Mouse (Mus musculus) c-Kit-positive CD71-positive TER-119-positive erythroid progenitor cells, embryonic 14.5 days (primary cell): ENCODE measurements at regions not wholly inside any gene's neighbourhood (a gene's known extent, or its start where the extent isn't known, plus 50 kb on each side); places are given as distances from the start of the nearest gene placed in this dataset.

Experiments used
- DNase-seq: peaks from one replicate; pipeline ENCODE4 v3.0.0-alpha.2; 2013; ENCODE audit warnings: low spot score

- no peak for DNase-seq
These were observed 635.1 kb upstream of the Adgrl2 start for GRCm38 (mm10) chr3:149625497-149625896.

- DNase-seq: no peak
These were observed 634.7 kb upstream of the Adgrl2 start for GRCm38 (mm10) chr3:149625066-149625465.

DNA sequence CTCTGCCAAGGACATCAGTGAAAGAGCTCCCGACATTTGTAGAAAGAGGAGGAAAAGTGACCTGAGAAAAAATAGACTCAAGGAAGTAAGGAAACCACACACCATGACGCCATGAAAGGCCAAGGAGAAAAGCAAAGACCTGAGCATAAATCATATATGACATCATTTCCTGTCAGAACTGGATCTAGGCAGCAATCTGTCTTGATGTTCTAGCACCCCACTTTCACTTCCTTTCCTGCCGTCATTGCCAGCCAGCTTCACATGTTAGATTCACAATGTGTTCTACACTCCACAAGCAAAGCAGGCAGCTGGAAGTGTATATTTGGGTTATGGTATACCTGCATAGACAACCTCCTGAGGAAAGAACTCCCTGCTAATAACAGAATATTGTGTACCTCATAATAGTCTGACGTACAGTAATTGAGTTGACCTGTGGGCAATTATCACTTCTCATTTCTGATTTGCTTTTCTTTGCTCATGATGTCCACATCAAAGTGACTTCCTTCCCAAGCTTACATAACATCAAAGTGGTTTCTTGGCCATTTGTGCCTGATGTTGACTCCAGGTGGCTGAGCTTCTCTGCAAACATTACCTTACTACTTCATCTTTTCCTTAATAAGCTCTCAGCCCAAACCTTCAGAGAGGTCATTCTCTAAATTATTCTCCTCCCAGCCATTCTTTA, 633.6 kb upstream of the Adgrl2 start:
- DNase-seq: no peak

DNA sequence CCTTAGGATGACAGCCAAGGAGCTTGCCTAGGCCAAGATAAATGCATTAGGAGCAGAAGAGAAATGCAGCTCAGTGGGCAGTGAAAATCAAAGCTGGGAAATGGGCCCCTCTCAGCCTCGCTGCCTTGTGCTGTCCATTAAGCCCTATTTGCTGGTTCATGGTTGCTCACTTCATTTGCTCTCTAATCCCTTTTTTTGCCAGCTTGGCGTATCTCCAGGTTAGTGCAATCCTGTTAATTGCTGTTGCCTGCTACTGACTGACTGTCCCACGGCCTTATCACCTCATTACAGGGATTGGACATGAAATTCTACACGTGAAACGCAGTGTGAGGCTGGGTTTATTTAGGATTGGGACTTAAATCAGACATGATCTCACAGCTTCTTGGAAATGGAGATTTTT, 613.5 kb upstream of the Adgrl2 start:
- DNase-seq: no peak

GRCm38 (mm10) chr3:149601276-149601675, 610.9 kb upstream of the Adgrl2 start:
- DNase-seq: no peak

- no peak for DNase-seq
These were observed 604.1 kb upstream of the Adgrl2 start for GRCm38 (mm10) chr3:149594470-149594869.

- no peak for DNase-seq
These were observed 595.4 kb upstream of the Adgrl2 start for GRCm38 (mm10) chr3:149585769-149586168.

- no peak for DNase-seq
These were observed 590.8 kb upstream of the Adgrl2 start for GRCm38 (mm10) chr3:149581141-149581540.

DNA sequence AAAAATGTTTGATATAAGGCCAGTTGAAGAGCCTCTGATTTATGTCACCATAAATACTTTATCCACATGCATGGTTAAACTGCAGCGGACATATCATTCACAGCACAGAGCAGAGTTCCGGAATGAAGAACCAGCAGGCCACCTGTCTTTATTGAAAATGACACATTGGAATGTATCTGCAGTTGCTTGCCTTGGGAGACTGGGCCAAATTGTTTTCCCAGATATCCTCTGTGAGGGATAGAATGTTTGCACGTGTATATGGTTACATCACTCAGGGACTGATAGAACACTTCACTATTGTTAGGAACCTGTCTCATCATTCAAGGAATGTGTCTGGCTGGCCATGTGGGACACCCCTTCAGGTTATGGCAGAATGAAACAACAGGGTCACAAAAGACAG, 585.3 kb upstream of the Adgrl2 start:
- no peak for DNase-seq

DNA sequence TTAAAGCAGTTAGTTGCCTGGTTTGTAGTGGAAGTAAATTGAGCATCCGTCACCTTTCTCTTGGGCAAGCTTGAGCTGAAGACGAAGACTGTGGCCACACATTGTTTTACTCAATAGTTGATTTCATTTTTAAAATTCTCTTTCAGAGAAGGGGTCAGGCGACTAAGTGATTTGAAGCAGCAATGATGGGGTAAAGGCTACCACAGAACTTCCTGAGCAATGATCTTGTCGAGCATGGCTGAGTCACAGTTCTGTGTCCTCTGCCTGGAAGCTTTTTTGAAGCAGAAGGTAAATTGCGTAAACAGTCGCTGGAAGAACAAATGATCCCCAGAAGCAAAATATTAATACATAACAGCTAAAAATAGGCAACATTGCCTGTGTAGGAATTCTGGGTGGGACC, 576.5 kb upstream of the Adgrl2 start:
- DNase-seq: no peak

- no peak for DNase-seq
These were observed 560.0 kb upstream of the Adgrl2 start for GRCm38 (mm10) chr3:149550231-149550951.

GRCm38 (mm10) chr3:149547045-149547444, 556.7 kb upstream of the Adgrl2 start:
- no peak for DNase-seq

- no peak for DNase-seq
These were observed 555.9 kb upstream of the Adgrl2 start for GRCm38 (mm10) chr3:149546256-149546655.

DNA sequence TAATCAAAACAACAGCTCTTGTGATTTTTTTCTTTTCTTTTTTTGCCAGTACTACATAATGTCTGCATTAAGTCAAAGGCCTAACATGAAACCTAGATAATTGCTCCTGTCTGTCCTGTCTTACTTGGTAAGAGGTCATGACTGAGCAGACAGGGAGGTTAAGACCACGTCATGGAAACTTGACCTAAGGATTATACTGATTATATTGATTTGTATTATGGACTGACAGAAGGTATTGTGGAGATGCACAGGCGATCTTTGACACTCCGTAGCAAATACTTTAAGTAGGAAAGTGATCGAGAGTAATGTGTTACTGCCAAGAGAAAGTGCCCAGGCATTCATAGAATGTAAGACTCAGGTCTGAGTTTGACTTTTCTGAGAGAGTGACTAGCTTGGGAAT, 543.8 kb upstream of the Adgrl2 start:
- DNase-seq: no peak

- DNase-seq: no peak
These were observed 539.8 kb upstream of the Adgrl2 start for GRCm38 (mm10) chr3:149530026-149530607.

- no peak for DNase-seq
These were observed 536.2 kb upstream of the Adgrl2 start for GRCm38 (mm10) chr3:149526509-149526908.

GRCm38 (mm10) chr3:149519575-149519929, 529.2 kb upstream of the Adgrl2 start:
- DNase-seq: no peak

- no peak for DNase-seq
These were observed 528.7 kb upstream of the Adgrl2 start for GRCm38 (mm10) chr3:149518928-149519574.

- no peak for DNase-seq
These were observed 527.2 kb upstream of the Adgrl2 start for GRCm38 (mm10) chr3:149517537-149517936.

GRCm38 (mm10) chr3:149509178-149509577, 518.8 kb upstream of the Adgrl2 start:
- no peak for DNase-seq

- no peak for DNase-seq
These were observed 518.3 kb upstream of the Adgrl2 start for GRCm38 (mm10) chr3:149508671-149509070.

- DNase-seq: no peak
These were observed 515.3 kb upstream of the Adgrl2 start for GRCm38 (mm10) chr3:149505692-149506091.

GRCm38 (mm10) chr3:149503992-149504391, 513.6 kb upstream of the Adgrl2 start:
- no peak for DNase-seq
